Mouse (Mus musculus) brain, embryonic 14.5 days (tissue): ENCODE measurements around the gene Tmem206. TPM values are rescaled to one million over a fixed set of nuclear protein-coding genes. Genes with fewer than 3 reads are reported as not detected.

Experiments used
- DNase-seq: peaks from one replicate; pipeline ENCODE4 v3.0.0-alpha.2; 2011; ENCODE audit warnings: low read depth
- CTCF ChIP-seq: fragments of 200-500 bp; IDR thresholded peaks from 2 replicates; pipeline ENCODE4 v1.5.1; 2012; ENCODE audit warnings: inconsistent platforms, mild to moderate bottlenecking, moderate library complexity, borderline replicate concordance; ENCODE audit not compliant: insufficient read depth, insufficient read length; ENCODE audit errors: extremely low read depth
- POLR2A ChIP-seq: fragments of 200-500 bp; IDR thresholded peaks from 2 replicates; pipeline ENCODE4 v1.6.1; 2012; ENCODE audit warnings: mild to moderate bottlenecking, inconsistent platforms, borderline replicate concordance; ENCODE audit not compliant: poor library complexity, insufficient read depth, insufficient read length, severe bottlenecking; ENCODE audit errors: extremely low read depth
- polyA plus RNA-seq: library from polyadenylated mRNA; depleted of rRNA; stranded (reverse); fragments of >200 nt; gene quantifications from 2 replicates; pipeline ENCODE4 v1.2.3, GENCODE M21; 2012

Gene Tmem206
- polyA plus RNA-seq, 1 experiment: 30.7 TPM

DNA sequence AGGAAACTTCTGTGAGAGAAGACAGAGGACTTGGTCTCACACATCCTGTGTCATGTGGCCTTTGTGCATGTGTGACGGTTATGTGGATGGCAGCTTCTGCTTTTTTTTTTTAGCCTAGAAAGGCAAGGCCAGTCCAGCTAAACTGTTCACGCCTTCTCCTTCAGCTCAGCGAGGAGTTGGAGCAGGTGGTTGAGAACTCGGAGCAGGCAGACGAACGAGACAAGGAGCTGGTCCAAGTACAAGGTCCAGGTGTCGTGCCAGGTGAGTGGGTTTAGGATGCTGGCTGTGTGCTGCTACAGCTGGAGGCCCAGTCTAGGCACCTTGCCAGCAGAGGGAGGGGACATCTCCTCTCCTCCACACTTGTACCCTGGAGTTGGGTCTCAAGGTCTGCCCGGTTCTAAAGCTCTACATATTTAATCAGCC lies 2.3 kb downstream of the Tmem206 start:
- TF ChIP-seq CTCF (no peak), POLR2A (no peak)
- peak; percentile 38 for DNase-seq

DNA sequence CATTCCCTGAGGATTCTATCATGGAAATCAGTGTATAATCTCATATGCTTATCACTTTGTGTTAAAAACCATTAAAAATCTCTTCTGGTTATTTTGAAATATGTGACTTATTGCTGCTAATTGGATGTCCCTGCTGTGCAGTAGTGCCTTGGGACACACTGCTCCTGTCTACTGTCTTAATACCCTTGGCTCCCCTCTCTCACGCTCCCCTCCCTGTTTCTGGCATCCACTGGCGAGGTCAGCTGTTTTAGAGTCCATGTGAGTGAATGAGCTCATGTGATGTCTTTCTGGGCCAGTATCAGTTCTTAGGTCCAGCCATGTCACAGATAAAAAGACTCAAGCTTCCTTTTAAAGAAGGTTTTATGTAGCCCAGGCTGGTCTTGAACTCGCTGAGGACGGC lies 4.6 kb downstream of the Tmem206 start:
- no peak for TF ChIP-seq POLR2A
- TF ChIP-seq CTCF: no peak
- DNase-seq: no peak

DNA sequence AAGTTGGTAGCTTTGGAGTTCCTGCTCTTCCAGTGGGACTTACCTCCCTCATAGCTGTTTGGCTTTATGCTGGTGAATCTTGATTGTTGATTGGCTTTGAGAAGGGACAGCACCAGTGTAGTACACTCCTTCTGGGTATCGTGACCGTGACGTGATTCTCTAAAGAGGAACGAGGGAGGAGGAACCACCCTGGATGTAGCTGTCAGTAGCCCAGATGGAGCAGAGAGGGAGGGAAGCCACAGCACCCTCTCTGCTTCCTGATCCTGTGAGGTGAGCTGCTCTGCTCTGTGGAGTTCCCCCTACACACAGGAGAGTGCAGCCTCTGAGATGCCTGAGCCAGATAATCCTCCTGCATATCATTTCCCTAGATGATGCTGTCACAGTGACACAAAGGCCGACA lies 8.8 kb downstream of the Tmem206 start:
- DNase-seq: no peak
- TF ChIP-seq CTCF (no peak), POLR2A (no peak)

DNA sequence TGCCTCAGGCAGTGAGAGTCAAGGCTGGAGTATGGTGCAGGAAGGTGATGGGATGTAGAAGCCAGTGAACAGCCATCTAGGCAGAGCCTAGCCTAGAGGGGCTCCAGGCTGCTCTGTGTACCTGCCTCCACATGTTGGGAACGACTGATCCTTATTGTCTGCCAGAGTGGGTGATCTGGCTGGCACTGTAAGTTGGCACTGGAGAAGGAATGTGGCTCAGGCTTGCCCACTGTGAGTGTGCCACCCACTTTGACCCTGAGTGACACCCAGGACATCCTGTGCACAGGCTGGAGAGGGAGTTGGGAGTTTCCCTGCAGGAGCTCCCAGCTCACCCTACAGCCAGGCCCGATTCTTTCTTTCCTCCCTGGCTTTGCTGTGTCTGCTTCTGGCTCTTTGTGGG lies 14.2 kb downstream of the Tmem206 start:
- TF ChIP-seq CTCF: no peak
- no peak for TF ChIP-seq POLR2A
- DNase-seq: no peak

DNA sequence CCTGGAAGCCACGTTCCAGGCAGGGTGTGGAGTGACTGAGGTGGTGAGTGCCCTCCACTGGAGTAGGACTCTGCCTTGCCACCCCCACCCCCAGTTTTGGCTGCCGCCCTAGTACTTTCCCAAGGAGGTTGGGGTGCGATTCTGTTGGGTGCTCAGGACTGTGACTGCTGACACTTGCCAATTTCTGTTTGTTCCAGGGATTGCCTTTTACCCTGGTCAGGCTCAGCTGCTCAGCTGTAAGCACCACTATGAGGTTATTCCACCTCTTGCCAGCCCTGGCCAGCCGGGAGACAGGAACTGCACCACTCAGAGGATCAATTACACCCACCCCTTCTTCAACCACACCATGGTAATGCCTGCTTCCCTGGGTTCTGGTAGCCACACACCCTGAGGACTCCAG lies 14.8 kb downstream of the Tmem206 start:
- TF ChIP-seq CTCF (no peak), POLR2A (no peak)
- no peak for DNase-seq

DNA sequence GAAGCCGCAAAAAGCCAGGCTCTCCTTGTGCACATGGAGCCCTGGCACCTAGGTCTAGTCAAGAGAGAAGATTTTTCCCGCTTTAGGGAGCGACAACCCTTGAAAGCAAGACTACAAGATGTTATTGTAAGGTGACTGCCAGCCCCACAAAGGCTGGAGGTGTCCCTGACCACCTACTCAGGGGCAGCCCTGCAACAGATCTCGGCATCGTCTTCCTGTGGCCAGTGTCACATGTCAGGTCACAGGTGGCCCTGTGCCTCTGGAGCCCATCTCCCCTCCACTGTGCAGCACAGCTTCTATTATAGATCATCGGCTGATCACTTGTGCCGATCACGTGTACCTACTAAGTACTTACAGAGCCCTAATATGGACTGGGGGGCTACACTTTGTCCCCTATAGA lies 21.9 kb downstream of the Tmem206 start:
- no peak for TF ChIP-seq CTCF
- no peak for TF ChIP-seq POLR2A
- no peak for DNase-seq

DNA sequence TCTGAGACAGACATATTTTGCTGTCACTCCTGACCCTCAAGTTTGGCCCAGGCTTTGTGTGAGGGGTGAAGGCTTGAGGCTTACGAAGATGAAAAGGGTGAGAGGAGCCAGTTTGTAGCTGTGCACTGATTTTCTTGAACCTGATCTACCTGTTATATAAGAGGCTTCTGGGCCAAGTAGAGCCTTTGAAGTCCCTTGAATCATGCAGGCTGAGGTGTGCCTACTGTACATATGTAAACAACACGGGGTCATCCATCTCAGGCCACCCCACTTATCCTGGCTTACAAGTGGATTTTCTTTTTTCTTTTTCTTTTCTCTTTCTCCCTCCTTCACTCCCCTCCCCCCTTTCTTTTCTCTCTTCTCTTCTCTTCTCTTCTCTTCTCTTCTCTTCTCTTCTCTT lies 22.9 kb downstream of the Tmem206 start:
- no peak for TF ChIP-seq POLR2A
- DNase-seq: no peak

DNA sequence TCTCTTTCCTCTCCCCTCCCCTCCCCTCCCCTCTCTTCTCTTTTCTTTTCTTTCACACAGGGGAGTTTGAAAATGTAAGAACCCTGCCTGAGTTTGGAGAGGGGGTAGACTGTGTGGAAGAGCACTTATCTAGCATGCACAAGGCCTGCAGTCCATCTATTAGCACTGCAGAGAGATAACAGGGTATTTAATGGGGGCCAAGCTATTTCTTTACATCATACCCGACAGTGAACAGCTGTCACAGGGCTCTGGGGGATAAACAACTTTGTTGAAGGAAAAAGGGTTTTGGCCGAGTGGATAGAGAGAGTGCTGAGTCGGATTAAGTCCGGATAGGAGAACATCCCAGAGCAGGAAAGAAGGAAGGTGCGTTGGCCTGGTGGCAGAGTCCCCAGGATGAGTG lies 23.3 kb downstream of the Tmem206 start:
- TF ChIP-seq CTCF (no peak), POLR2A (no peak)
- no peak for DNase-seq

DNA sequence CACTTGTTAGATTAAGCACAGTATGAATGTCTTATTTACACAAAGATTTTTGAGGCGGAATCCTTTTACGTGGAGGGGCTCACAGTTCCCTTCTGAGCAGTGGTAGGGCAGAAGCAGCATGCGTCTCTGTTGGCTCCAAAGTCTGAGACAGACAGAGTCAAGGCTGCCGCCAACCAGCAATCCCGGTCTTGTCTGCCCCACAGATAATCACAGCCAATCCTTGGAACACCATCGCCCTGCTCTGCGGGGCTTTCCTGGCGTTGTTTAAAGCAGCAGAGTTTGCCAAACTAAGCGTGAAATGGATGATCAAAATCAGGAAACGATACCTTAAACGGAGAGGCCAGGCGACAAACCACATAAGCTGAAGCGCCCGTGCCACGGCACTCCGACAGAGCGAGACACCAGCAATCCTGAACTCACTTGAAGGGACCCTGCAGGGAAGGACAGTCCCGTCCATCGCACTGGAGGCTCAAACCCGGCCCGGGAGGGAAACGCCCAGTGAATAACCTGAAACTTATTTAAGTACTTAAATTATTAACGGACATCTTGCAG lies 23.9 kb downstream of the Tmem206 start:
- DNase-seq: peak; percentile 15
- TF ChIP-seq POLR2A (no peak), CTCF (no peak)

DNA sequence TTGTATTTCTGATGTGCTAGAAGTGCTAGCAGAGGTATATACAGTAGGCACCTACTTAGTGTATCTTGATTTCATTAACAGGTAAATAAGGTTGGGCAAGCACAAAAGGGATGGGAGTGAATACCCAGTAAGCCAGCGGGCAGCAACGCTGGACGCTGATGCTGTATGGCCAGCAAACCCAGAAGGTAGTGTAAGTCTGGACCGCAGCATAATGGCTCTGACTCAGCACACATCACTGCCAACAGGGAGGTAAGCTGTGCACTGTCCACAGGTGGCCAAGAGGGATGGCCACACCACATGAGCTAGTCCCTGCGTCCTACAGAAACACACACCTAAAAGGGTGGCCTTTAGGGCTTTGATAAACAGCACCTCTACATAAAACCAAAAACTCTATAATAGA lies 24.6 kb downstream of the Tmem206 start:
- no peak for TF ChIP-seq CTCF
- no peak for TF ChIP-seq POLR2A
- DNase-seq: no peak

DNA sequence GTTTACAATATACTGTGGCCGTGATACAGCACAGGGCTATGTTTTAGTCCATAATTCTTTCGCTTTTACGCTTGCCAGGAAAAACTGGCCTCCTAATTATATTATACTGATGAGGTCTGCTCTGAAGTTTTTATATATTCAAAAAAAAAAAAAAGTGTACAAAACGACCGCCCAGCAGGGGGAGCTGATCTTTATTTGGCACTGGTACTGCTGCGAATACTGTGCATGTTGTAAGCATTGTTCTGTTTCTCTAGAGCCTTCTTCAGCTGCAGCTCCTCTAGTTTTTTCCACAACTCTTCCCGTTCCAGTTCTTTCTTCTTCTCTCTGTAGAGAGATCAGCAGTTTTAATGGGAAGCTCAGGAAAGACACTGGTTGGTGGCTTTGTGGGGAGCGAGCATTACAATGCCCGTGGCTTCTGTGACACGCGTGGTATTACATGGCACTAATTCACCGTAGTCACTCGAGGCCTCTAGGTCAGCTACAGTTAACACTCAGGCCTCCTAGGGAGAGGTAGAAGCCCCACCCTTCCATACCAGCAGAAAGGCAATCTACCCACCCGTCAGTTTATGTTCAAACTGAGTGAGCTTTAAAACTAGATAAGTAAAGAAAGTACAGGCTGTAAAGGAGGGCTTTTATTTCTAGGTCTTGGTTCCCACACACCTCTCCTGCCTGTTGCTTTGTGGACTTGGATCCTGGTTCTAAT lies 27.2 kb downstream of the Tmem206 start:
- DNase-seq: peak; percentile 80
- TF ChIP-seq CTCF (peak; percentile 52; the same call in 1 of the 2 replicates), POLR2A (no peak)

DNA sequence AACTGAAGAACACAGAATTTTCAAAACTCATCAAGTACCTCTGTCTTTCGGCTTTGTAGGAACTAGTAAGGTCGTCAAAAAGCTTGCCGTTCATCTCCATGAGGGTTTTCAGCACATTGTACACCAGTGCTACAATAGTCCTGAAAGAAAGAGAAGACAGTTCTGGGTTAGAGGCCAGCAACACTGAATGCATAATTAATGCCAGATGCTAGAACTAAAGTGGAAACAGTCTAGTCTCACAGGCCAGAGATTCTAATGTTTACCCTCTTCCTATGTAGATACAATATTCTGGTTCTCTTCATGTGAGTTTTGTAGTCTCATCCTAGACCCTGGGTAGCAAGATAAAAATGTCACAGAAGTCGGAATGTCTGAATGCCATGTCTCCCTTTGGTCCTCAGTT lies 28.1 kb downstream of the Tmem206 start:
- TF ChIP-seq CTCF (no peak), POLR2A (no peak)
- DNase-seq: no peak

DNA sequence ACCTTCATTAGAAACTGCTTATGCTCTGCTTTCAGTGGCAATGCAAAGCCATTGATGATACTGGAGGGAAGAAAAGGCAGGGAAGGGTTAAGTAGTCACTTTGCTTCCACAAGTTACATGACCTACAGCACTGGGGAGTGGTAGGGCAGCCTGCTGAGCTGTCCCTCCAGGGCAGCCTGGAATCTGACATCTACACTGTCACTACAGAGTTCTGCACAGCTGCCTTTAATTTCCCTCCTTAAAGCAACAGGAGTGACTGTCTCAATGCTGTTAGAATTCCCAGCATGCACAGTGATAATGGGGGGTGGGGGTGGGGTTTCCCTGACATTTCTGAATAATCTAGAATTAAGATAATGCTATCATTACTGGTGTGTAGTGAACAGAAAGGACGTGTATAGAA lies 31.2 kb downstream of the Tmem206 start:
- no peak for TF ChIP-seq CTCF
- TF ChIP-seq POLR2A: no peak
- DNase-seq: no peak
